Mouse (Mus musculus) stomach, postnatal 0 days (tissue): ENCODE results near the gene Cox10.

Source experiments
- CTCF ChIP-seq: IDR thresholded peaks from 2 replicates; pipeline ENCODE4 v1.5.1; 2016; ENCODE audit warnings: antibody characterized with exemption, low read depth, mild to moderate bottlenecking, moderate library complexity
- EP300 ChIP-seq: optimal IDR thresholded peaks from 2 replicates; pipeline ENCODE3; 2016; ENCODE audit warnings: antibody characterized with exemption

GRCm38 (mm10) chr11:64025843-64026242 lies 53.4 kb downstream of the Cox10 start:
- TF ChIP-seq CTCF (no peak), EP300 (no peak)
